Mouse (Mus musculus): ENCODE measurements around the gene Bptf.
"Not testable (repeated sequence)": the region's sequence is repeated elsewhere in the genome, so short reads cannot be mapped to it uniquely, and the experiment has no call there.

Gene Bptf

GRCm38 (mm10) chr11:107059634-107060033 is 72.3 kb downstream of the Bptf start:
- CTCF ChIA-PET, result not testable (repeated sequence)

GRCm38 (mm10) chr11:107057391-107057790 is 74.5 kb downstream of the Bptf start:
- CTCF ChIA-PET, result interaction anchor here (0.5 kb wide), 1 partner anchor 34 kb away, joined by 3 read pairs; no protein-coding TSS in a partner anchor

- CTCF ChIA-PET, result no interaction called here
Observed at GRCm38 (mm10) chr11:107054870-107055269, 77.1 kb downstream of the Bptf start.

GRCm38 (mm10) chr11:107046766-107047620 is 84.9 kb downstream of the Bptf start:
- CTCF ChIA-PET, result no interaction called here

- CTCF ChIA-PET, result interaction anchor here (1.1 to 1.2 kb wide), 2 partner anchors 52 to 64 kb away, joined by 3 read pairs; no protein-coding TSS in a partner anchor
Observed at GRCm38 (mm10) chr11:107045546-107045945, 86.4 kb downstream of the Bptf start.

- CTCF ChIA-PET, result interaction anchor here (1.1 kb wide), 1 partner anchor 16 kb away, joined by 3 read pairs; no protein-coding TSS in a partner anchor
Observed at GRCm38 (mm10) chr11:107044321-107044720, 87.6 kb downstream of the Bptf start.

GRCm38 (mm10) chr11:107043361-107043760 is 88.6 kb downstream of the Bptf start:
- CTCF ChIA-PET, result interaction anchor here (1.1 kb wide), 1 partner anchor 15 kb away, joined by 3 read pairs; no protein-coding TSS in a partner anchor

- CTCF ChIA-PET, result no interaction called here
Observed at GRCm38 (mm10) chr11:107041396-107041795, 90.5 kb downstream of the Bptf start.

- CTCF ChIA-PET, result no interaction called here
Observed at GRCm38 (mm10) chr11:107039417-107039816, 92.5 kb downstream of the Bptf start.

GRCm38 (mm10) chr11:107034085-107034810 is 97.7 kb downstream of the Bptf start:
- CTCF ChIA-PET, result no interaction called here

GRCm38 (mm10) chr11:107031635-107032034 is 100.3 kb downstream of the Bptf start:
- CTCF ChIA-PET, result no interaction called here

- CTCF ChIA-PET, result no interaction called here
Observed at GRCm38 (mm10) chr11:107029536-107029935, 102.4 kb downstream of the Bptf start.

GRCm38 (mm10) chr11:107028754-107029153 is 103.2 kb downstream of the Bptf start:
- CTCF ChIA-PET, result interaction anchor here (0.6 to 1.1 kb wide), 2 partner anchors 15 to 64 kb away, joined by 3 read pairs; no protein-coding TSS in a partner anchor

- CTCF ChIA-PET, result interaction anchor here (0.6 to 1.1 kb wide), 2 partner anchors 16 to 63 kb away, joined by 3 read pairs; no protein-coding TSS in a partner anchor
Observed at GRCm38 (mm10) chr11:107028275-107028618, 103.7 kb downstream of the Bptf start.

- CTCF ChIA-PET, result interaction anchor here (0.6 to 1.1 kb wide), 3 partner anchors 10 to 63 kb away, joined by 3 to 7 read pairs (median 3); no protein-coding TSS in a partner anchor
Observed at GRCm38 (mm10) chr11:107027431-107028274, 104.3 kb downstream of the Bptf start.

- CTCF ChIA-PET, result interaction anchor here (0.6 to 1.1 kb wide), 2 partner anchors 9 to 70 kb away, joined by 3 to 7 read pairs; no protein-coding TSS in a partner anchor
Observed at GRCm38 (mm10) chr11:107026554-107027430, 105.1 kb downstream of the Bptf start.

- CTCF ChIA-PET, result interaction anchor here (0.6 to 0.7 kb wide), 3 partner anchors 10 to 26 kb away, joined by 3 to 10 read pairs (median 9); no protein-coding TSS in a partner anchor
Observed at GRCm38 (mm10) chr11:107025411-107026321, 106.3 kb downstream of the Bptf start, which contains the start of gene 1810010H24Rik. Gene 1810010H24Rik (plus strand): TSS chr11:107025681.

GRCm38 (mm10) chr11:107024406-107024805 is 107.5 kb downstream of the Bptf start:
- CTCF ChIA-PET, result interaction anchor here (0.9 kb wide), 1 partner anchor 131 kb away, joined by 4 read pairs; no protein-coding TSS in a partner anchor
